Mouse (Mus musculus) bone marrow macrophage, adult 2 months (primary cell): ENCODE data around the gene Tlcd2.

ENCODE experiments used
- CTCF ChIP-seq: IDR thresholded peaks from 2 replicates; pipeline ENCODE4 v1.5.1; 2012; ENCODE audit warnings: low read depth, mild to moderate bottlenecking, low read length, moderate library complexity
- POLR2A ChIP-seq: IDR thresholded peaks from 2 replicates; pipeline ENCODE4 v1.6.1; 2012; ENCODE audit warnings: mild to moderate bottlenecking, low read depth, low read length, borderline replicate concordance

GRCm38 (mm10) chr11:75511213-75511612, 49.7 kb downstream of the Tlcd2 start:
- no peak for TF ChIP-seq CTCF
- no peak for TF ChIP-seq POLR2A
